Mouse (Mus musculus) myocyte (in vitro differentiated cells): ENCODE measurements around the gene Uncx. TPM values are rescaled to one million over a fixed set of nuclear protein-coding genes. Genes with fewer than 3 reads are reported as not detected.

Experiments
- H3K27me3 ChIP-seq: one replicate; pipeline ENCODE4 v1.6.1; 2011; ENCODE audit not compliant: control insufficient read depth, insufficient read depth, insufficient read length
- H3K36me3 ChIP-seq: one replicate; pipeline ENCODE4 v1.6.1; 2011; ENCODE audit not compliant: control insufficient read depth, insufficient read depth
- H3K4me2 ChIP-seq: one replicate; pipeline ENCODE4 v1.6.1; 2011; ENCODE audit warnings: low read depth, control low read depth
- H3K4me3 ChIP-seq: one replicate; pipeline ENCODE4 v1.5.1; 2011; ENCODE audit warnings: mild to moderate bottlenecking, control low read depth, moderate library complexity
- H3K79me2 ChIP-seq: one replicate; pipeline ENCODE4 v1.6.1; 2011; ENCODE audit not compliant: control insufficient read depth, insufficient read depth
- H3ac ChIP-seq: one replicate; pipeline ENCODE4 v1.6.1; 2011; ENCODE audit not compliant: control insufficient read depth, insufficient read length
- CEBPB ChIP-seq: IDR thresholded peaks from 2 replicates; pipeline ENCODE4 v1.6.1; 2011; ENCODE audit warnings: mild to moderate bottlenecking, moderate library complexity; ENCODE audit not compliant: poor library complexity, insufficient read depth, severe bottlenecking
- E2F4 ChIP-seq: IDR thresholded peaks from one replicate; pipeline ENCODE4 v1.6.1; 2011; ENCODE audit warnings: mild to moderate bottlenecking, control low read depth, moderate library complexity; ENCODE audit not compliant: insufficient read depth
- MAX ChIP-seq: IDR thresholded peaks from one replicate; pipeline ENCODE4 v1.6.1; 2011; ENCODE audit warnings: low read depth, mild to moderate bottlenecking, control low read depth
- MYOD1 ChIP-seq, 3 experiments: IDR thresholded peaks; one replicate each; pipeline ENCODE4 v1.6.1; 2011; ENCODE audit warnings: control low read depth in 2 of 3, low read depth in 2 of 3, mild to moderate bottlenecking in 2 of 3, moderate library complexity in 1 of 3; ENCODE audit not compliant: insufficient read length in 2 of 3, control insufficient read depth in 1 of 3
- MYOG ChIP-seq, 3 experiments: IDR thresholded peaks; one replicate each; pipeline ENCODE4 v1.6.1; 2011; ENCODE audit warnings: control low read depth in 2 of 3, low read depth in 2 of 3, mild to moderate bottlenecking in 2 of 3; ENCODE audit not compliant: insufficient read length in 2 of 3, control insufficient read depth in 1 of 3, insufficient read depth in 1 of 3
- POLR2A ChIP-seq: IDR thresholded peaks from one replicate; pipeline ENCODE4 v1.6.1; 2011; ENCODE audit warnings: low read depth, mild to moderate bottlenecking, control low read depth, moderate library complexity; ENCODE audit not compliant: insufficient read length
- POLR2AphosphoS2 ChIP-seq: IDR thresholded peaks from one replicate; pipeline ENCODE4 v1.6.1; 2011; ENCODE audit warnings: low read depth, control low read depth; ENCODE audit not compliant: insufficient read length
- REST ChIP-seq: IDR thresholded peaks from one replicate; pipeline ENCODE4 v1.6.1; 2011; ENCODE audit warnings: mild to moderate bottlenecking, control low read depth, moderate library complexity; ENCODE audit not compliant: insufficient read depth, insufficient read length
- SRF ChIP-seq: IDR thresholded peaks from one replicate; pipeline ENCODE4 v1.6.1; 2011; ENCODE audit warnings: low read depth; ENCODE audit not compliant: control insufficient read depth, insufficient read length
- TCF12 ChIP-seq: IDR thresholded peaks from one replicate; pipeline ENCODE4 v1.6.1; 2011; ENCODE audit warnings: mild to moderate bottlenecking, control low read depth; ENCODE audit not compliant: poor library complexity, insufficient read depth, severe bottlenecking
- TCF3 ChIP-seq: IDR thresholded peaks from one replicate; pipeline ENCODE4 v1.6.1; 2011; ENCODE audit warnings: low read depth, control low read depth; ENCODE audit not compliant: insufficient read length
- USF1 ChIP-seq: IDR thresholded peaks from one replicate; pipeline ENCODE4 v1.6.1; 2011; ENCODE audit warnings: low read depth, mild to moderate bottlenecking, control low read depth, moderate library complexity
- polyA plus RNA-seq: library from polyadenylated mRNA; unstranded; fragments of >200 nt; fragmentation: generic; extraction: Trizol; gene quantifications from one replicate; pipeline ENCODE4 v1.2.1, GENCODE M21; 2012; ENCODE audit warnings: missing spikeins

Gene Uncx
- polyA plus RNA-seq, 1 experiment = not detected

DNA sequence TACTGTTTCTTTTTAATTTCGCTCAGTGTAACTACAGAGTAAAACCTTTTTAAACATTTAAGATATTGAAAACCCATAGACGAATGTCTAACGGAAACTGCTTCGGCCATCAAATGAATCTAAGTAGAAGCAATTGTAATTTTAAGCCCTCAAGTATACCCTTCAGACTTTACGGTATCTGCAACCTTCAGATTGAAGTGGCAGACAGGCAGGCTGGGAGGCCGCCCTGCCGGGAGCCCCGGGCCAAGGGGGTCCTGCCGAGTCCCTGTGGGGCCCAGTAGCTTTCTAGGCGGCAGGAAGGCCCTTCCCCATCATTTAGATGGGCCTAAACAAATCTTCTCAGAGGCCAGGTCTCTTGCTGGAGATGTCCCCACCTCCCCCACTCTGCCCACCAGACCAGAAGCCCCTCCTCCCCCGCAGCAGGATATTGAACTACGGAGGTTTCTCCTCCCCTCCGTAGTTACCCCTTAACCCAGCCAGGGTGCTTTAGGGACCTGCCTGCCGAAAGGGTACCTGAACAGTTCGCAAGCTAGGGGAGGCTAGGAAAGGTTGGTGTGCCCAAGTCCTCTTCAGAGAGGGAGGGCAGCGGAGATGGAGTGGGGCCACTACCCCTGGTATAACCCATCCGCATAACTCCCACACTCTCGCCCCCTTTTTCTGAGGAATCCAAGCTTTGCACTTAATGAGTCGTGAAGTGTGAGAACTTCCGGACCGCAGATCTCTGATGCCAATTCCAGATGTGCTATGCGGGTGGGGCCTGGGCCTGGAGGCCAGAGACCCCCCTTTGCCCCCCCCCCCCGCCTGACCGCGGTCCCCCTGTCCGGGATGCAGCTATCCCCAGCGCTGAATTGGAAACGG is 11.4 kb downstream of the Uncx start:
- TF ChIP-seq TCF3 (no peak), POLR2A (no peak), MAX (no peak), POLR2AphosphoS2 (no peak), MYOD1 (IDR thresholded peaks at IDR 0.05; ENCODE audit: control insufficient read depth in 1 of 3, insufficient read length in 2 of 3, low read depth in 2 of 3) (no peak), SRF (no peak), REST (no peak), USF1 (no peak), MYOG (IDR thresholded peaks at IDR 0.05; ENCODE audit: control insufficient read depth in 1 of 3, insufficient read depth in 1 of 3, insufficient read length in 2 of 3, low read depth in 2 of 3) (no peak), CEBPB (no peak), E2F4 (no peak), TCF12 (no peak)
- Histone ChIP-seq H3K36me3 (no peaks in the 10 kb centered on the region), H3K79me2 (no peaks in the 10 kb centered on the region), H3K4me2 (no peak overlapping the region), H3K4me3 (no peak overlapping the region), H3K27me3 (peaks cover 73% of the 10 kb centered on the region), H3ac (no peak overlapping the region)

GRCm38 (mm10) chr5:139555476-139556115 is 12.3 kb downstream of the Uncx start:
- Histone ChIP-seq H3K79me2 (no peaks in the 10 kb centered on the region), H3K36me3 (no peaks in the 10 kb centered on the region), H3K4me3 (no peak overlapping the region), H3K27me3 (peaks cover 69% of the 10 kb centered on the region), H3K4me2 (no peak overlapping the region), H3ac (no peak overlapping the region)
- no peak for TF ChIP-seq REST
- no peak for TF ChIP-seq USF1
- no peak for TF ChIP-seq POLR2A
- TF ChIP-seq E2F4 = no peak
- TF ChIP-seq MAX = no peak
- TF ChIP-seq POLR2AphosphoS2 = no peak
- no peak for TF ChIP-seq TCF12
- no peak for TF ChIP-seq TCF3
- no peak for TF ChIP-seq CEBPB
- no peak for TF ChIP-seq MYOD1 (IDR thresholded peaks at IDR 0.05; ENCODE audit: control insufficient read depth in 1 of 3, insufficient read length in 2 of 3, low read depth in 2 of 3)
- TF ChIP-seq MYOG (IDR thresholded peaks at IDR 0.05; ENCODE audit: control insufficient read depth in 1 of 3, insufficient read depth in 1 of 3, insufficient read length in 2 of 3, low read depth in 2 of 3) = no peak
- no peak for TF ChIP-seq SRF

DNA sequence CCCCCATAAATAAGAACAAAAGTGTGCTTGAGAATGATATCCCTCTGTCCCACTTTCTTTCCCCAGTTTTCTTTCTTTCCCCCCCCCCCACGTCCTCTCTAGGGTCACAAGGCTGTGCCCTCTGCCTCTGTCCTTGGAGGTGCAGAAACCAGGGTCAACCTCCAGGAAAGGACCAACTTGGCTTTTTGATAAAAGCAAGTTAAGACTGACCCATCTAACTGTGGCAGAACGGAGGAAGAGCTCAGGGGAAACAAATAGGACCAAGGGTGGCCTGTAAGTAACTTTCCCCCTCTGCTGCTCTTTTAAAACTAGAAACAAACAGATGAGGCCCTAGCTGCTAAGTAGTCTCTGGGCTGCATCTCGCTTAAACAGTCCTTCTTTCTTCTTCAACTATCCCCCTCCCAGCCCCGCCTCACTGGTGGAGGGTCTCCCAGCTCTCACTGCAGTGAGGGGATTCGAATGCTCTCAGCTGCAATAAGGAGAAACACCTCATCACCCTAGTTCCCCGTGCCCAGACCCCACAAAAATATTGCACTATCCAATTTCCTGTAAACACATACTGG is 12.9 kb downstream of the Uncx start:
- H3K4me2 ChIP-seq = no peak overlapping the region
- peaks cover 66% of the 10 kb centered on the region for H3K27me3 ChIP-seq
- no peaks in the 10 kb centered on the region for H3K79me2 ChIP-seq
- no peak overlapping the region for H3K4me3 ChIP-seq
- no peak overlapping the region for H3ac ChIP-seq
- H3K36me3 ChIP-seq = no peaks in the 10 kb centered on the region
- TF ChIP-seq MAX (no peak), SRF (no peak), CEBPB (no peak), USF1 (no peak), TCF12 (no peak), POLR2A (no peak), E2F4 (no peak), REST (no peak), TCF3 (no peak), MYOD1 (IDR thresholded peaks at IDR 0.05; ENCODE audit: control insufficient read depth in 1 of 3, insufficient read length in 2 of 3, low read depth in 2 of 3) (no peak), POLR2AphosphoS2 (no peak), MYOG (IDR thresholded peaks at IDR 0.05; ENCODE audit: control insufficient read depth in 1 of 3, insufficient read depth in 1 of 3, insufficient read length in 2 of 3, low read depth in 2 of 3) (no peak)

DNA sequence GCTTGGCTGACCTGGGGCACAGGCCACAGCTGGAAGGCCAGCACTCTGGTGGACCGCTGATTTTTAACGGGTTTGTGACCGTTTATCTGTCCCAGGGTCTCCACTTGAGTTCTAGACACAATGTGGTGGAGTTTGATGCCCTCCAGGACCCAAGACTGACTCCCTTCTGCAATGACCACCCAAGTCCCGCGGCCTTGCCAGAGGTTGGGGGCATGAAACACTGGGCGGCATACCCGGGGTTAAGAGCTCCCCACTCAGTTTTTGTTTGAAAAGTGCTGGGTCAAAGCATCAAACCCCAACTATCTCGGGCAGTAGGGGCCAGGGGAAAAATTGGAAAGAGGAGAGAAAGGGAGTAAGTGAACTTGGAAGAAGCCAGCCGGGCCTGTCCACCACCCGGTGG is 13.8 kb downstream of the Uncx start:
- no peak overlapping the region for H3ac ChIP-seq
- H3K27me3 ChIP-seq = peaks cover 62% of the 10 kb centered on the region

More for the DNA sequence above, 13.8 kb downstream of the Uncx start:
- no peak overlapping the region for H3K4me3 ChIP-seq
- no peak overlapping the region for H3K4me2 ChIP-seq
- no peaks in the 10 kb centered on the region for H3K36me3 ChIP-seq
- no peak for TF ChIP-seq E2F4
- TF ChIP-seq USF1 = no peak
- TF ChIP-seq MAX = no peak
- TF ChIP-seq SRF = no peak
- TF ChIP-seq REST = no peak
- no peak for TF ChIP-seq CEBPB
- no peak for TF ChIP-seq TCF3
- TF ChIP-seq POLR2AphosphoS2 = no peak
- no peak for TF ChIP-seq MYOD1 (IDR thresholded peaks at IDR 0.05; ENCODE audit: control insufficient read depth in 1 of 3, insufficient read length in 2 of 3, low read depth in 2 of 3)
- TF ChIP-seq MYOG (IDR thresholded peaks at IDR 0.05; ENCODE audit: control insufficient read depth in 1 of 3, insufficient read depth in 1 of 3, insufficient read length in 2 of 3, low read depth in 2 of 3) = no peak
- no peak for TF ChIP-seq TCF12
- TF ChIP-seq POLR2A = no peak
- H3K79me2 ChIP-seq = no peaks in the 10 kb centered on the region
